Mouse (Mus musculus) lung, postnatal 0 days (tissue): ENCODE data around the gene Gm29776. TPM values are rescaled to one million over a fixed set of nuclear protein-coding genes. Genes with fewer than 3 reads are reported as not detected.

ENCODE experiments used
- ATAC-seq: fragments of 200-750 bp; cut with Nextera tagmentation; 2 replicates; pipeline ENCODE4 v1.8.0; 2017; ENCODE audit warnings: moderate library complexity
- DNase-seq: peaks from one replicate; pipeline ENCODE4 v3.0.0-alpha.2; 2016; ENCODE audit warnings: low spot score
- H3K27ac ChIP-seq: fragments of 300-500 bp; sonication (generic); 2 replicates; pipeline ENCODE4 v1.5.1; 2014; ENCODE audit warnings: antibody characterized with exemption, mild to moderate bottlenecking, low read length, mixed read lengths
- H3K27me3 ChIP-seq: fragments of 300-500 bp; sonication (generic); replicated peaks from 2 replicates; pipeline ENCODE4 v1.6.1; 2014; ENCODE audit warnings: low read length, mixed read lengths; ENCODE audit not compliant: insufficient read depth
- H3K36me3 ChIP-seq: fragments of 300-500 bp; sonication (generic); 2 replicates; pipeline ENCODE4 v1.6.1; 2014; ENCODE audit warnings: low read length, mixed read lengths; ENCODE audit not compliant: insufficient read depth
- H3K4me1 ChIP-seq: fragments of 300-500 bp; sonication (generic); 2 replicates; pipeline ENCODE4 v1.6.1; 2014; ENCODE audit warnings: antibody characterized with exemption, low read depth, low read length, mixed read lengths; ENCODE audit not compliant: insufficient read depth
- H3K4me2 ChIP-seq: fragments of 300-500 bp; sonication (generic); replicated peaks from 2 replicates; pipeline ENCODE4 v1.6.1; 2014; ENCODE audit warnings: low read depth, mild to moderate bottlenecking, low read length, moderate library complexity, mixed read lengths
- H3K4me3 ChIP-seq: fragments of 300-500 bp; sonication (generic); 2 replicates; pipeline ENCODE4 v1.5.1; 2014; ENCODE audit warnings: low read depth, low read length
- H3K9ac ChIP-seq: fragments of 300-500 bp; sonication (generic); replicated peaks from 2 replicates; pipeline ENCODE4 v1.6.1; 2014; ENCODE audit warnings: low read depth, mild to moderate bottlenecking
- H3K9me3 ChIP-seq: fragments of 300-500 bp; sonication (generic); 2 replicates; pipeline ENCODE4 v1.6.1; 2016; ENCODE audit warnings: low read length, mixed read lengths
- CTCF ChIP-seq: IDR thresholded peaks from 2 replicates; pipeline ENCODE4 v1.5.1; 2016; ENCODE audit warnings: antibody characterized with exemption, mild to moderate bottlenecking
- EP300 ChIP-seq: IDR thresholded peaks from 2 replicates; pipeline ENCODE4 v1.6.1; 2016; ENCODE audit warnings: antibody characterized with exemption, mild to moderate bottlenecking, control low read depth
- WGBS: fragments of 180-500 bp; shearing (Covaris S2); extraction: QIAGEN DNeasy Blood & Tissue Kit; methylation state at CpG from one replicate; pipeline ENCODE4 v1.1.7; 2014; 5-methylcytosine and 5-hydroxymethylcytosine counted together
- polyA plus RNA-seq: library from polyadenylated mRNA; unstranded; fragments of >200 nt; fragmentation: Nextera tagmentation; extraction: Ambion mirVana; gene quantifications from 2 replicates; pipeline ENCODE4 v1.2.1, GENCODE M21; 2015

Gene Gm29776
- polyA plus RNA-seq, 1 experiment from 2014 or later, result 0.25 TPM

- Histone ChIP-seq H3K4me2 (no peak overlapping the region), H3K4me3 (no peak overlapping the region), H3K9me3 (no peaks in the 10 kb centered on the region), H3K9ac (no peak overlapping the region), H3K27ac (no peak overlapping the region), H3K36me3 (no peaks in the 10 kb centered on the region), H3K4me1 (no peaks in the 10 kb centered on the region), H3K27me3 (no peaks in the 10 kb centered on the region)
- TF ChIP-seq CTCF (no peak), EP300 (no peak)
- DNase-seq (no peak), ATAC-seq (no peak)
- WGBS, result 69% methylated on average over 14 of the region's 14 CpGs
Observed at GRCm38 (mm10) chr14:54736555-54737552, 38.2 kb upstream of the Gm29776 start.

- H3K4me2 ChIP-seq, result no peak overlapping the region
- WGBS, result 65% methylated on average over 4 of the region's 4 CpGs
- H3K9ac ChIP-seq, result no peak overlapping the region
- H3K27ac ChIP-seq, result no peak overlapping the region
- ATAC-seq, result no peak
- no peaks in the 10 kb centered on the region for H3K4me1 ChIP-seq
- DNase-seq, result no peak
- no peaks in the 10 kb centered on the region for H3K36me3 ChIP-seq
- H3K9me3 ChIP-seq, result no peaks in the 10 kb centered on the region
- no peaks in the 10 kb centered on the region for H3K27me3 ChIP-seq
- no peak overlapping the region for H3K4me3 ChIP-seq
- no peak for TF ChIP-seq EP300
- TF ChIP-seq CTCF, result no peak
Observed at GRCm38 (mm10) chr14:54735221-54735620, 36.6 kb upstream of the Gm29776 start.

- no peak overlapping the region for H3K9ac ChIP-seq
- no peaks in the 10 kb centered on the region for H3K36me3 ChIP-seq
- no peaks in the 10 kb centered on the region for H3K9me3 ChIP-seq
- ATAC-seq, result no peak
- no peak overlapping the region for H3K4me2 ChIP-seq
- no peaks in the 10 kb centered on the region for H3K27me3 ChIP-seq
- no peak for DNase-seq
- WGBS, result 71% methylated on average over 4 of the region's 4 CpGs
- no peaks in the 10 kb centered on the region for H3K4me1 ChIP-seq
- H3K4me3 ChIP-seq, result no peak overlapping the region
- H3K27ac ChIP-seq, result no peak overlapping the region
- TF ChIP-seq EP300, result no peak
- no peak for TF ChIP-seq CTCF
Observed at GRCm38 (mm10) chr14:54734004-54734403, 35.4 kb upstream of the Gm29776 start.

GRCm38 (mm10) chr14:54732206-54732605, 33.6 kb upstream of the Gm29776 start:
- Histone ChIP-seq H3K4me3 (no peak overlapping the region), H3K9me3 (no peaks in the 10 kb centered on the region), H3K9ac (no peak overlapping the region), H3K4me2 (no peak overlapping the region), H3K27ac (no peak overlapping the region), H3K4me1 (no peaks in the 10 kb centered on the region), H3K36me3 (no peaks in the 10 kb centered on the region), H3K27me3 (no peaks in the 10 kb centered on the region)
- DNase-seq (no peak), ATAC-seq (no peak)
- no peak for TF ChIP-seq CTCF
- TF ChIP-seq EP300, result no peak
- WGBS, result 85% methylated on average over 8 of the region's 8 CpGs

- 69% methylated on average over 6 of the region's 6 CpGs for WGBS
- no peak for ATAC-seq
- no peak overlapping the region for H3K4me3 ChIP-seq
- H3K36me3 ChIP-seq, result no peaks in the 10 kb centered on the region
- no peak for TF ChIP-seq EP300
- TF ChIP-seq CTCF, result no peak
- H3K27ac ChIP-seq, result no peak overlapping the region
- DNase-seq, result no peak
- no peak overlapping the region for H3K9ac ChIP-seq
- H3K27me3 ChIP-seq, result no peaks in the 10 kb centered on the region
- H3K4me2 ChIP-seq, result no peak overlapping the region
- H3K9me3 ChIP-seq, result no peaks in the 10 kb centered on the region
- no peaks in the 10 kb centered on the region for H3K4me1 ChIP-seq
Observed at GRCm38 (mm10) chr14:54730305-54730704, 31.7 kb upstream of the Gm29776 start.

DNA sequence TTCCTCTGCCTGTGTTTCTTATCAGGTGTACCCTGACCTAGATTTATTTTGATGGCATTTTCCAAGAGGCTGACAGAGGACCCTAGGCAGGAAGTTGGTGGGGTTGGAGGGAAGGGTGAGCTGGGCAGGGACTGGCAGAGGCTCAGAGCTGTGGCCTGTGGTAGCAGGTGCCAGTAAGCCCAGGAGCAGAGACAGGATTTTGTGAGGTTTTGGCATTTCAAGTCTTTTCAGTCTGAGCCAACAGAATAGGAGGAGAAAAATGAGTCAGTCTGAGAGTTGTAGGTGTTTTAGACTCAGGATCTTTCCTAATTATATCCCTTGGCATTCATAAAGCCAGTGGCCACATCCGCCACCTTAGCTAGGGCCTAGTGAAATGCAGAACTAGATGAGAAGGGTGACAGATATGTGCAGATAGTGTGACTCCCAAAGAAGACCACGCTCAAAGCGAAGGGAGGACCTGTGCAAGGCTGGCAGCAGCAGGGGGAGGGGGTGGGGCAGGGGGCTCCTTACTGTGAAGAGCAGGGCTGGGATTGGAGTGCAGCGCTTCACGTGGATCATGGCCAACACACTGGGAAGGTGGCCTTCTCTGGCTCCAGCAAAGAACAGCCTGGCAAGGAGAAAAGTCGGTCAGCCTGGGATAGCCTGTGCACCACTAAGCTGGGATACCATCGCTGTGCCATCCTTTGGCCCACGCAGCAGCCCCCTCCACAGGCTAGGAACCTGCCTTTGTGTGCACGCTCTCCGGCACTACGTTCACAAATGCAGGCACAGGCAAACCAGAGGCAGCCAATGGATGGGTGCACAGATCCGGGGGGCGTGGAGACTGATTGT, 30.4 kb upstream of the Gm29776 start:
- TF ChIP-seq CTCF (no peak), EP300 (no peak)
- no peak overlapping the region for H3K4me3 ChIP-seq
- H3K36me3 ChIP-seq, result no peaks in the 10 kb centered on the region
- no peaks in the 10 kb centered on the region for H3K27me3 ChIP-seq
- H3K27ac ChIP-seq, result no peak overlapping the region
- no peak overlapping the region for H3K4me2 ChIP-seq
- H3K4me1 ChIP-seq, result no peaks in the 10 kb centered on the region
- 76% methylated on average over 12 of the region's 13 CpGs for WGBS
- no peak for DNase-seq
- H3K9ac ChIP-seq, result no peak overlapping the region
- no peak for ATAC-seq
- no peaks in the 10 kb centered on the region for H3K9me3 ChIP-seq
